Mouse (Mus musculus) liver, adult 10 weeks (tissue): ENCODE measurements around the gene Ccdc102a. TPM values are rescaled to one million over a fixed set of nuclear protein-coding genes. Genes with fewer than 3 reads are reported as not detected.

ENCODE experiments used
- polyA plus RNA-seq: library from polyadenylated mRNA; stranded (reverse); fragments of 350-450 nt; fragmentation: Illumina TruSeq; extraction: RNeasy Lipid Tissue Mini Kit (QIAGEN cat#74804); gene quantifications from one replicate; pipeline ENCODE4 v1.2.3, GENCODE M21; 2014; ENCODE audit warnings: low read depth, low replicate concordance

Gene Ccdc102a
- polyA plus RNA-seq: not detected

DNA sequence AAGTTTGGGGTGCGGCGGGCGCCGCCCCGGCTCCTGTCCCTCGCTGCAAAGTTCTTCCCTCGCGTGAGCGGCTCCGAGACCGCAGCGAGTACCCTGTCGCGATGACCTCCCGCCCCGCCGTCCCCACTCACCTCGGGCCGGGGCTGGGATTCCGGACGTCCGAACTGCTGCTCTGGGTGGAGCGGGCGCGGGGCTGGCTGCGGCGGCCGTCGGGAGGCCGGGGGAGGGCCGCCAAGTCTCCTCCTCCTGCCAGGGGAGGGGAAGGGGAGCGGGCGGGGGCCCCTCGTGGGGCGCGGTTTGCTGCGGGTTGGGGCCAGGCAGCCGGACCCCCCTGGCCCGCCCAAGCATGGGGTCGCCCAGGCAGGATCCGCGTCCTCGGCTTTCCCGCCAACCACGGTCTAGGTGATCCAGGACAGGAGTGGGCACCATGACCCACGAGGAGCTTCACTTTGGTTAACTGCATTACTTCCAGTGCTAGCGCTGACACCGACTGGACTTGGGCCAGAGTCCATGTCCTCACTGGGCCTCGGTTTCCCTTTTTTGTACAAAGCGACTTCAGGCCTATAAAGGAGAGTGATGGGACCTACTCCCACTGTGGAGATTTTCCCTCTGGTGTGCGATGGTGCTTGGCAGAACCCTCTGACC lies at the start of gene Ccdc102a:
Gene Ccdc102a, minus strand, starts transcription at position 248 of the 645 bp plus-strand sequence.

DNA sequence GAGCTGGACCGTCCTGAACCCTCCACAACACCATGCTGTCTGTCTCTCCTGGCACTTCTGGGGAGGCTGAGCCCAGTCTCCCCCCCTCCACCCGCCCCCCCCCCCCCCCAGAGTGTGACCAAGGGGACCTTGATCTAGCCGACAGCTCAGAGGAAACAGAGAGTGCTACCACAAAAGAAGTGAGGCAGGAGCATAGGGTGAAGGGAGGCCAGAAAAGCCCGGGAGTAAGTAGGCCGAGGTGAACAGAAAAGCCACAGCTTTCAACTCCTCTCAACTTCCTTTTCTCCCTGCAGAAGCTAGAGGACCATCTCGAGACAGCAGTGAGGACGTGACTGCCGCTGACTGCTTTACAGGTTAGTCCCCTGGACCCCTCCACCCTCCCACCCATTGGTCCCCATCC lies 5.5 kb upstream of the Ccdc102a start, which contains the start of gene Adgrg5:
Gene Adgrg5, plus strand, starts transcription at position 290 of the 400 bp plus-strand sequence.

DNA sequence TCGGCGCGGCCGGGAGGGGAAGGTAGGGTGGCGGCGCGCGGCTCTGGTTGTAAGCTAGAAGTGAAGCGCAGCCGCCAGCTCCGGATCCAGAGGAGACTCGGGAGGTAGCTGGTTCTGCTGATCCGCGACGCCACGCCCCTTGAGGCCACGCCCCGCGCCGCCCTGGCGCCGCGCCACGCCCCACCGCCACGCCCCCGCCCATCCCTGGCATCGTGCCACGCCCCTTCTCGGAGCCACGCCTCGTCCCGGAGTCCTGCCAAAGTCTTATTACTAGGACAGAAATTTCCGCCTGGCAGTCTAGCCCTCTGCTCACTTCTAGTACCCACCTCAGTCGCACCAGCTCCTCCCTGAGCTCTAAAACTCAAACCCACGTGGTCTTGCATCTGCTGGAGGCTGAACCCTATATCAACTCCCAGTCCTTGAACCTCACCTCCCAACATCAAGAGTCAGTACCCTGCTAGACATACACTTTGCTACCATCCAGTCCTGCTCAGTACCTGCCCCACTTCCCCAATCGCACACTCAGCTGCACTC lies 41.6 kb downstream of the Ccdc102a start, which contains the start of gene Dok4:
Gene Dok4, minus strand, starts transcription at position 134 of the 534 bp plus-strand sequence.

DNA sequence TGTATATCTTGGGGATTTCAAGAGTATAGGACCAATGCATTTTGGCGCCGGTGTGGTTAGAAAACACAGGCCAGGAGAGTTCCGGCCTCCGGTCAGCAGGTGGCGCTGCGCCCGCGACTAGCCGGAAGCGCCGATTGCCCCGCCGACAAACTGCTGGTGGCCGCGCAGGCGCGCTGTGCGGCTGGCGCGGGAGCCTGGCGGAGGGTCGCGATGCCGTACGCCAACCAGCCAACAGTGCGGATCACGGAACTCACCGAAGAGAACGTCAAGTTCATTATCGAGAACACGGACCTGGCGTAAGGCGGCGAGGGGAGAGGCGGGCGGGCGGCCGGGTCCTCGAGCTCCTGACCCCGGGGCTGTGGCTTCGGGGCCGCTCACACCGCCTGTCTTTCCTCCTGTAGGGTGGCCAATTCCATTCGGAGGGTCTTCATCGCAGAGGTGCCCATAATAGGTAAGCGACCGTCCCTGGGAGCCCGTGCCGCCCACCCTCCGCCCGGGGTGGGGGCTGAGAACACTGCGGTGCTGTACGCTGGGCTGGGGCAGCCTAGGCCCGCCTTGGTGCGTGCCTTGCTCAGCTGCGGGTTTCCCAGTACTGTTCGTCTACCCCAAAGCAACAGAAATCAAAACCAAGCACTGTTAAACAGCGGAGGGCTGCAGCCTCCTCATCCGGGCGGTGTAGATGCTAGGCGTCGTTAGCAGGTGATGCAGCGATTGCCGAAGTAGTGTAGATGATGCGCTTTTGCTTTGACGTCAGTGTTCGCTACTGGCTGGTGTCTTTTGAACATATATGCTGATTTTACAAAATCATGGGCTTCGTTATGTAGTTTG lies 60.3 kb downstream of the Ccdc102a start, which contains the start of gene Polr2c:
Gene Polr2c, plus strand, starts transcription at position 105 of the 828 bp plus-strand sequence.

Other genes starting within 250 kb of the Ccdc102a start
- gene Pllp, start 221.8 kb downstream of the Ccdc102a start, polyA plus RNA-seq: 3.2 TPM
- gene Ccl22, start 172.5 kb downstream of the Ccdc102a start, polyA plus RNA-seq: not detected
- gene Cx3cl1, start 146.1 kb downstream of the Ccdc102a start, polyA plus RNA-seq: not detected
- gene Ccl17, start 107.6 kb downstream of the Ccdc102a start, polyA plus RNA-seq: not detected
- gene Coq9, start 79.8 kb downstream of the Ccdc102a start, polyA plus RNA-seq: 20.4 TPM
- gene Ciapin1, start 79.7 kb downstream of the Ccdc102a start, polyA plus RNA-seq: 7.0 TPM
- 3.8 TPM for gene Polr2c, start 60.6 kb downstream of the Ccdc102a start, polyA plus RNA-seq
- not detected for gene Dok4, start 41.8 kb downstream of the Ccdc102a start, polyA plus RNA-seq
- gene Adgrg5, start 5.6 kb upstream of the Ccdc102a start, polyA plus RNA-seq: not detected
- gene Adgrg1, start 56.7 kb upstream of the Ccdc102a start, polyA plus RNA-seq: 0.53 TPM
- gene Adgrg3, start 99.6 kb upstream of the Ccdc102a start, polyA plus RNA-seq: 2.4 TPM
- not detected for gene Drc7, start 137.0 kb upstream of the Ccdc102a start, polyA plus RNA-seq
- not detected for gene Katnb1, start 163.1 kb upstream of the Ccdc102a start, polyA plus RNA-seq